Mouse (Mus musculus) kidney, embryonic 16.5 days (tissue): ENCODE results near the gene Csrp2. TPM values are rescaled to one million over a fixed set of nuclear protein-coding genes. Genes with fewer than 3 reads are reported as not detected.
A peak's percentile ranks its signal among the peaks of the same experiment; 100 is the strongest.

Experiments used
- ATAC-seq: fragments of 200-750 bp; cut with Nextera tagmentation; 2 replicates; pipeline ENCODE4 v1.8.0; 2017; ENCODE audit warnings: moderate TSS enrichment; ENCODE audit not compliant: low FRiP score, low TSS enrichment
- H3K27ac ChIP-seq: fragments of 300-500 bp; sonication (generic); 2 replicates; pipeline ENCODE4 v1.5.1; 2014; ENCODE audit warnings: low read length
- H3K27me3 ChIP-seq: fragments of 300-500 bp; sonication (generic); 2 replicates; pipeline ENCODE4 v1.6.1; 2014; ENCODE audit warnings: low read length, control low read depth, mixed read lengths; ENCODE audit not compliant: insufficient read depth
- H3K36me3 ChIP-seq: fragments of 300-500 bp; sonication (generic); 2 replicates; pipeline ENCODE4 v1.6.1; 2014; ENCODE audit warnings: low read length, control low read depth, mixed read lengths; ENCODE audit not compliant: insufficient read depth
- H3K4me1 ChIP-seq: fragments of 300-500 bp; sonication (generic); 2 replicates; pipeline ENCODE4 v1.6.1; 2014; ENCODE audit warnings: low read length, control low read depth, mixed read lengths; ENCODE audit not compliant: insufficient read depth
- H3K4me2 ChIP-seq: fragments of 300-500 bp; sonication (generic); replicated peaks from 2 replicates; pipeline ENCODE4 v1.6.1; 2014; ENCODE audit warnings: low read depth, low read length
- H3K4me3 ChIP-seq: fragments of 300-500 bp; sonication (generic); 2 replicates; pipeline ENCODE4 v1.5.1; 2014; ENCODE audit warnings: mild to moderate bottlenecking, low read length
- H3K9ac ChIP-seq: fragments of 300-500 bp; sonication (generic); replicated peaks from 2 replicates; pipeline ENCODE4 v1.6.1; 2014; ENCODE audit warnings: low read length
- H3K9me3 ChIP-seq: fragments of 300-500 bp; sonication (generic); 2 replicates; pipeline ENCODE4 v1.6.1; 2016; ENCODE audit warnings: low read length, control low read depth
- WGBS: fragments of 180-500 bp; shearing (Covaris S2); extraction: QIAGEN DNeasy Blood & Tissue Kit; methylation state at CpG from one replicate; pipeline ENCODE4 v1.1.7; 2014; 5-methylcytosine and 5-hydroxymethylcytosine counted together
- polyA plus RNA-seq: library from polyadenylated mRNA; unstranded; fragments of >200 nt; fragmentation: Nextera tagmentation; extraction: Ambion mirVana; gene quantifications from 2 replicates; pipeline ENCODE4 v1.2.1, GENCODE M21; 2015

Gene Csrp2
- polyA plus RNA-seq, 1 experiment from 2014 or later = 244 TPM

- no peak overlapping the region for H3K4me2 ChIP-seq
- peaks cover 7% of the 10 kb centered on the region; the same call in 1 of the 2 replicates for H3K4me1 ChIP-seq
- peaks cover 7% of the 10 kb centered on the region for H3K9me3 ChIP-seq
- H3K27me3 ChIP-seq = no peaks in the 10 kb centered on the region
- no peak overlapping the region for H3K4me3 ChIP-seq
- H3K9ac ChIP-seq = no peak overlapping the region
- no peak overlapping the region for H3K27ac ChIP-seq
- no peak for ATAC-seq
- 58% methylated on average over 13 of the region's 13 CpGs for WGBS
- H3K36me3 ChIP-seq = no peaks in the 10 kb centered on the region
Observed at GRCm38 (mm10) chr10:110899744-110900501, 19.7 kb upstream of the Csrp2 start.

- 92% methylated on average over 3 of the region's 3 CpGs for WGBS
- Histone ChIP-seq H3K27ac (no peak overlapping the region), H3K9ac (no peak overlapping the region), H3K9me3 (no peaks in the 10 kb centered on the region), H3K4me1 (peaks cover 7% of the 10 kb centered on the region; the same call in 1 of the 2 replicates), H3K4me2 (no peak overlapping the region), H3K4me3 (no peak overlapping the region), H3K27me3 (no peaks in the 10 kb centered on the region), H3K36me3 (no peaks in the 10 kb centered on the region)
- no peak for ATAC-seq
Observed at GRCm38 (mm10) chr10:110903862-110904261, 15.7 kb upstream of the Csrp2 start.

GRCm38 (mm10) chr10:110916666-110917344 is 2.8 kb upstream of the Csrp2 start:
- no peaks in the 10 kb centered on the region for H3K36me3 ChIP-seq
- H3K9ac ChIP-seq = no peak overlapping the region
- H3K4me2 ChIP-seq = no peak overlapping the region
- peaks cover 18% of the 10 kb centered on the region for H3K4me1 ChIP-seq
- H3K27me3 ChIP-seq = no peaks in the 10 kb centered on the region
- H3K9me3 ChIP-seq = peaks cover 3% of the 10 kb centered on the region; the same call in 1 of the 2 replicates
- H3K27ac ChIP-seq = no peak overlapping the region
- H3K4me3 ChIP-seq = no peak overlapping the region
- ATAC-seq = no peak
- WGBS = 84% methylated on average over 11 of the region's 11 CpGs

- no peak for ATAC-seq
- no peak overlapping the region for H3K9ac ChIP-seq
- peaks cover 25% of the 10 kb centered on the region for H3K4me1 ChIP-seq
- H3K4me2 ChIP-seq = no peak overlapping the region
- no peak overlapping the region for H3K27ac ChIP-seq
- H3K27me3 ChIP-seq = no peaks in the 10 kb centered on the region
- no peaks in the 10 kb centered on the region for H3K36me3 ChIP-seq
- no peak overlapping the region for H3K4me3 ChIP-seq
- WGBS = 95% methylated on average over 6 of the region's 6 CpGs
- H3K9me3 ChIP-seq = peaks cover 3% of the 10 kb centered on the region; the same call in 1 of the 2 replicates
Observed at GRCm38 (mm10) chr10:110917521-110917920, 2.1 kb upstream of the Csrp2 start.

- no peak for ATAC-seq
- Histone ChIP-seq H3K9ac (peak overlapping the region; percentile 92), H3K4me2 (peak overlapping the region; percentile 79), H3K27me3 (no peaks in the 10 kb centered on the region), H3K4me3 (peak overlapping the region; percentile 62), H3K27ac (peak overlapping the region; percentile 98), H3K36me3 (no peaks in the 10 kb centered on the region), H3K9me3 (peaks cover 3% of the 10 kb centered on the region; the same call in 1 of the 2 replicates), H3K4me1 (peaks cover 34% of the 10 kb centered on the region)
- 19% methylated on average over 26 of the region's 26 CpGs for WGBS
Observed at GRCm38 (mm10) chr10:110918414-110919391, 886 bp upstream of the Csrp2 start.

GRCm38 (mm10) chr10:110920368-110920950 is 870 bp downstream of the Csrp2 start:
- no peaks in the 10 kb centered on the region for H3K36me3 ChIP-seq
- WGBS = under 1% methylated on average over 15 of the region's 15 CpGs
- H3K27ac ChIP-seq = peak overlapping the region; percentile 98
- H3K9me3 ChIP-seq = peaks cover 3% of the 10 kb centered on the region; the same call in 1 of the 2 replicates
- peaks cover 39% of the 10 kb centered on the region for H3K4me1 ChIP-seq
- H3K9ac ChIP-seq = peak overlapping the region; percentile 92
- no peaks in the 10 kb centered on the region for H3K27me3 ChIP-seq
- peak overlapping the region; percentile 62 for H3K4me3 ChIP-seq
- peak; percentile 63 for ATAC-seq
- H3K4me2 ChIP-seq = peak overlapping the region; percentile 79

- H3K9me3 ChIP-seq = peaks cover 3% of the 10 kb centered on the region; the same call in 1 of the 2 replicates
- H3K27ac ChIP-seq = no peak overlapping the region
- H3K4me3 ChIP-seq = peak overlapping the region; percentile 62
- H3K36me3 ChIP-seq = no peaks in the 10 kb centered on the region
- H3K4me1 ChIP-seq = peaks cover 51% of the 10 kb centered on the region
- no peaks in the 10 kb centered on the region for H3K27me3 ChIP-seq
- WGBS = 58% methylated on average over 3 of the region's 3 CpGs
- H3K9ac ChIP-seq = peak overlapping the region; percentile 13; the same call in 1 of the 2 replicates
- peak overlapping the region; percentile 79 for H3K4me2 ChIP-seq
- no peak for ATAC-seq
Observed at GRCm38 (mm10) chr10:110921890-110922289, 2.3 kb downstream of the Csrp2 start.

GRCm38 (mm10) chr10:110922612-110923011 is 3.0 kb downstream of the Csrp2 start:
- Histone ChIP-seq H3K4me2 (peak overlapping the region; percentile 79), H3K9me3 (peaks cover 1% of the 10 kb centered on the region; the same call in 1 of the 2 replicates), H3K9ac (peak overlapping the region; percentile 31; the same call in 1 of the 2 replicates), H3K4me3 (peak overlapping the region; percentile 62), H3K36me3 (no peaks in the 10 kb centered on the region), H3K27ac (no peak overlapping the region), H3K27me3 (no peaks in the 10 kb centered on the region), H3K4me1 (peaks cover 58% of the 10 kb centered on the region)
- no peak for ATAC-seq
- WGBS = 60% methylated on average over 9 of the region's 9 CpGs

- Histone ChIP-seq H3K27ac (0 out of 2 replicates have a peak overlapping the region, but pooled peaks have one; percentile 4), H3K9me3 (no peaks in the 10 kb centered on the region), H3K36me3 (no peaks in the 10 kb centered on the region), H3K4me2 (no peak overlapping the region), H3K4me3 (no peak overlapping the region), H3K27me3 (no peaks in the 10 kb centered on the region), H3K4me1 (peaks cover 47% of the 10 kb centered on the region), H3K9ac (no peak overlapping the region)
- 51% methylated on average over 11 of the region's 11 CpGs for WGBS
- ATAC-seq = peak; percentile 29; the same call in 1 of the 2 replicates
Observed at GRCm38 (mm10) chr10:110927491-110927890, 7.9 kb downstream of the Csrp2 start.
